Mouse (Mus musculus) layer of hippocampus, adult 2 months (tissue): ENCODE results near the gene Crebrf. TPM values are rescaled to one million over a fixed set of nuclear protein-coding genes. Genes with fewer than 3 reads are reported as not detected.
A peak's percentile ranks its signal among the peaks of the same experiment; 100 is the strongest.

Experiments used
- DNase-seq, 2 experiments: peaks; one replicate each; pipeline ENCODE4 v3.0.0; 2022; ENCODE audit warnings: low spot score in 2 of 2
- H3K27ac ChIP-seq: fragments of 200-600 bp; 2 replicates; pipeline ENCODE4 v1.8.1; 2022
- H3K4me3 ChIP-seq: fragments of 200-600 bp; 2 replicates; pipeline ENCODE4 v1.8.1; 2022; ENCODE audit warnings: mild to moderate bottlenecking
- CTCF ChIP-seq: fragments of 200-600 bp; conservative IDR thresholded peaks from 2 replicates; pipeline ENCODE4 v1.8.1; 2022; ENCODE audit warnings: antibody characterized with exemption, mild to moderate bottlenecking, moderate library complexity
- long read RNA-seq, 2 experiments: library from polyadenylated mRNA; stranded (forward); transcript quantifications; one replicate each; pipeline ENCODE4 v2.0.0; 2021; ENCODE audit warnings: borderline mapping rate in 2 of 2
- total RNA-seq, 2 experiments: library from RNA; stranded (reverse); gene quantifications; 2 replicates each; pipeline ENCODE4 v1.2.3; 2021

Crebrf gene
- 100 to 1,000 TPM; 127 to 134 TPM for total RNA-seq
- long read RNA-seq, experiment 1, partial matches to known transcripts = 4 of 8 reads
- long read RNA-seq, experiment 1, other reads (novel, unspliced or antisense) = 4 of 8 reads
- long read RNA-seq, experiment 2, full-length matches to known transcripts = 3 of 14 reads
- long read RNA-seq, experiment 2, partial matches to known transcripts = 6 of 14 reads
- long read RNA-seq, experiment 2, other reads (novel, unspliced or antisense) = 5 of 14 reads

- Histone ChIP-seq H3K4me3 (peak within 1 kb of the TSS; percentile 96), H3K27ac (peak within 1 kb of the TSS; percentile 95)
- no peak for TF ChIP-seq CTCF
- peak; percentile 97 to 99 for DNase-seq
Measured at GRCm38 (mm10) chr17:26715271-26715758, at the start of gene Crebrf. Crebrf (plus strand) TSS chr17:26715650.

- TF ChIP-seq CTCF = no peak
- DNase-seq = peak; percentile 50 to 66
- Histone ChIP-seq H3K27ac (peak overlapping the region; percentile 77), H3K4me3 (no peak overlapping the region)
Measured at GRCm38 (mm10) chr17:26671268-26671667, 44.2 kb upstream of the Crebrf start.

- no peak for TF ChIP-seq CTCF
- Histone ChIP-seq H3K4me3 (peak overlapping the region; percentile 89), H3K27ac (peak overlapping the region; percentile 97)
Measured at GRCm38 (mm10) chr17:26675845-26676244, 39.6 kb upstream of the Crebrf start.

GRCm38 (mm10) chr17:26676252-26676615, 39.2 kb upstream of the Crebrf start:
- no peak for TF ChIP-seq CTCF
- peak overlapping the region; percentile 97 for H3K27ac ChIP-seq
- H3K4me3 ChIP-seq = peak overlapping the region; percentile 89
- peak; percentile 88 to 90 for DNase-seq

More at GRCm38 (mm10) chr17:26675845-26676244, 39.6 kb upstream of the Crebrf start:
- DNase-seq = no peak

- TF ChIP-seq CTCF = peak; percentile 48
- H3K27ac ChIP-seq = peak overlapping the region; percentile 97
- peak; percentile 60 to 74 for DNase-seq
- H3K4me3 ChIP-seq = peak overlapping the region; percentile 89
Measured at GRCm38 (mm10) chr17:26676616-26677376, 38.7 kb upstream of the Crebrf start.

- Histone ChIP-seq H3K4me3 (peak overlapping the region; percentile 89), H3K27ac (peak overlapping the region; percentile 97)
- DNase-seq = no peak
- TF ChIP-seq CTCF = 0 out of 2 replicates have a peak, but pooled peaks have one; percentile 5
Measured at GRCm38 (mm10) chr17:26677711-26678637, 37.5 kb upstream of the Crebrf start.

- DNase-seq = no peak
- peak; percentile 63 for TF ChIP-seq CTCF
- no peak overlapping the region for H3K27ac ChIP-seq
- H3K4me3 ChIP-seq = no peak overlapping the region
Measured at GRCm38 (mm10) chr17:26681276-26681675, 34.2 kb upstream of the Crebrf start.

- DNase-seq = no peak
- peak overlapping the region; percentile 91; the same call in 1 of the 2 replicates for H3K27ac ChIP-seq
- no peak for TF ChIP-seq CTCF
- H3K4me3 ChIP-seq = no peak overlapping the region
Measured at GRCm38 (mm10) chr17:26686334-26687000, 29.0 kb upstream of the Crebrf start.

- TF ChIP-seq CTCF = peak; percentile 36
- DNase-seq = peak; percentile 45 to 67
- H3K27ac ChIP-seq = peak overlapping the region; percentile 91
- no peak overlapping the region for H3K4me3 ChIP-seq
Measured at GRCm38 (mm10) chr17:26688795-26689735, 26.4 kb upstream of the Crebrf start.

GRCm38 (mm10) chr17:26689810-26690209, 25.6 kb upstream of the Crebrf start:
- peak overlapping the region; percentile 91 for H3K27ac ChIP-seq
- TF ChIP-seq CTCF = no peak
- DNase-seq = no peak
- no peak overlapping the region for H3K4me3 ChIP-seq

- peak overlapping the region; percentile 91 for H3K27ac ChIP-seq
- no peak for DNase-seq
- H3K4me3 ChIP-seq = no peak overlapping the region
- TF ChIP-seq CTCF = peak; percentile 35
Measured at GRCm38 (mm10) chr17:26690236-26690635, 25.2 kb upstream of the Crebrf start.
